Mouse (Mus musculus) adrenal gland, adult 18-20 months (tissue): ENCODE results near the gene Rnf43. TPM values are rescaled to one million over a fixed set of nuclear protein-coding genes. Genes with fewer than 3 reads are reported as not detected.

Source experiments
- DNase-seq, 2 experiments: peaks; one replicate each; pipeline ENCODE4 v3.0.0; 2021 to 2022; ENCODE audit warnings: low spot score in 2 of 2
- total RNA-seq, 2 experiments: library from RNA; stranded (reverse); gene quantifications; 1 replicate in 1 of 2; 2 replicates in 1 of 2; pipeline ENCODE4 v1.2.3; 2021

Rnf43 gene
- total RNA-seq, 2 experiments from 2014 or later: 4.7 to 5.1 TPM

- no peak for DNase-seq
Observed at GRCm38 (mm10) chr11:87744964-87745363, 82.4 kb downstream of the Rnf43 start.

GRCm38 (mm10) chr11:87745632-87746555 is 83.4 kb downstream of the Rnf43 start:
- no peak for DNase-seq

GRCm38 (mm10) chr11:87747312-87747711 is 84.8 kb downstream of the Rnf43 start:
- no peak for DNase-seq

- no peak for DNase-seq
Observed at GRCm38 (mm10) chr11:87747716-87748115, 85.2 kb downstream of the Rnf43 start.

- no peak for DNase-seq
Observed at GRCm38 (mm10) chr11:87748132-87749119, 85.9 kb downstream of the Rnf43 start.

- no peak for DNase-seq
Observed at GRCm38 (mm10) chr11:87749192-87750042, 86.9 kb downstream of the Rnf43 start.

GRCm38 (mm10) chr11:87750043-87750421 is 87.5 kb downstream of the Rnf43 start:
- no peak for DNase-seq

GRCm38 (mm10) chr11:87750521-87750920 is 88.0 kb downstream of the Rnf43 start:
- no peak for DNase-seq

- DNase-seq: no peak
Observed at GRCm38 (mm10) chr11:87751031-87751430, 88.5 kb downstream of the Rnf43 start.

- no peak for DNase-seq
Observed at GRCm38 (mm10) chr11:87751491-87751966, 89.0 kb downstream of the Rnf43 start.

- DNase-seq: no peak
Observed at GRCm38 (mm10) chr11:87752307-87752706, 89.8 kb downstream of the Rnf43 start.

GRCm38 (mm10) chr11:87753255-87753654 is 90.7 kb downstream of the Rnf43 start:
- no peak for DNase-seq

GRCm38 (mm10) chr11:87753891-87754501 is 91.5 kb downstream of the Rnf43 start:
- no peak for DNase-seq

GRCm38 (mm10) chr11:87754603-87755002 is 92.1 kb downstream of the Rnf43 start:
- no peak for DNase-seq

GRCm38 (mm10) chr11:87755360-87756017 is 93.0 kb downstream of the Rnf43 start:
- DNase-seq: peak in 1 of 2 experiments; percentile 42

- DNase-seq: no peak
Observed at GRCm38 (mm10) chr11:87756251-87756820, 93.8 kb downstream of the Rnf43 start.

GRCm38 (mm10) chr11:87757001-87757954 is 94.8 kb downstream of the Rnf43 start:
- DNase-seq: no peak
